Mouse (Mus musculus) cerebellum, postnatal 14 days (tissue): ENCODE results near the gene Samt1.
"Not testable (repeated sequence)": the region's sequence is repeated elsewhere in the genome, so short reads cannot be mapped to it uniquely, and the experiment has no call there.

ENCODE experiments used
- DNase-seq, 2 experiments: peaks; one replicate each; pipeline ENCODE4 v3.0.0; 2021; ENCODE audit warnings: mixed read lengths in 2 of 2

The Samt1 gene

GRCm38 (mm10) chrX:154012540-154012939 is at the start of gene Samt1:
Gene Samt1, minus strand, starts transcription at chrX:154012640.
- not testable (repeated sequence) for DNase-seq

GRCm38 (mm10) chrX:154054939-154055338 is 42.5 kb upstream of the Samt1 start, which contains the start of gene Gm10057:
Gene Gm10057, minus strand, starts transcription at chrX:154055039.
- not testable (repeated sequence) for DNase-seq

GRCm38 (mm10) chrX:154033727-154034126 is 21.3 kb upstream of the Samt1 start, which contains the start of gene 4921511M17Rik:
Gene 4921511M17Rik, minus strand, starts transcription at chrX:154033827.
- DNase-seq, result not testable (repeated sequence)

- DNase-seq, result not testable (repeated sequence)
These were observed 35.5 kb downstream of the Samt1 start for GRCm38 (mm10) chrX:153976914-153977313.

- DNase-seq, result not testable (repeated sequence)
These were observed 36.0 kb downstream of the Samt1 start for GRCm38 (mm10) chrX:153976467-153976866.

GRCm38 (mm10) chrX:153974450-153974849 is 38.0 kb downstream of the Samt1 start:
- DNase-seq, result peak; percentile 5 to 29

GRCm38 (mm10) chrX:153952866-153953265 is 59.6 kb downstream of the Samt1 start:
- not testable (repeated sequence) for DNase-seq
